Mouse (Mus musculus) spleen, adult 2 months (tissue): ENCODE measurements around the gene BC024978.

Experiments used
- CTCF ChIP-seq: fragments of 200-500 bp; IDR thresholded peaks from 2 replicates; pipeline ENCODE4 v1.5.1; 2011; ENCODE audit warnings: mild to moderate bottlenecking, inconsistent platforms; ENCODE audit not compliant: insufficient read depth, insufficient read length, insufficient replicate concordance; ENCODE audit errors: extremely low read depth
- POLR2A ChIP-seq: fragments of 200-500 bp; IDR thresholded peaks from 2 replicates; pipeline ENCODE4 v1.6.1; 2011; ENCODE audit warnings: low read depth, low read length, inconsistent platforms

GRCm38 (mm10) chr7:27161744-27162143 is 33.8 kb upstream of the BC024978 start:
- TF ChIP-seq CTCF, result no peak
- no peak for TF ChIP-seq POLR2A
